Mouse (Mus musculus) kidney, embryonic 15.5 days (tissue): ENCODE results near the gene Primpol. TPM values are rescaled to one million over a fixed set of nuclear protein-coding genes. Genes with fewer than 3 reads are reported as not detected.

Experiments used
- ATAC-seq: fragments of 200-750 bp; cut with Nextera tagmentation; replicated peaks from 2 replicates; pipeline ENCODE4 v1.8.0; 2017; ENCODE audit warnings: moderate TSS enrichment; ENCODE audit not compliant: low FRiP score
- H3K27ac ChIP-seq: fragments of 300-500 bp; sonication (generic); 2 replicates; pipeline ENCODE4 v1.5.1; 2015; ENCODE audit warnings: mild to moderate bottlenecking, inconsistent platforms
- H3K27me3 ChIP-seq: fragments of 300-500 bp; sonication (generic); 2 replicates; pipeline ENCODE4 v1.6.1; 2015; ENCODE audit warnings: inconsistent platforms
- H3K36me3 ChIP-seq: fragments of 300-500 bp; sonication (generic); 2 replicates; pipeline ENCODE4 v1.6.1; 2015; ENCODE audit warnings: inconsistent platforms
- H3K4me1 ChIP-seq: fragments of 300-500 bp; sonication (generic); 2 replicates; pipeline ENCODE4 v1.6.1; 2015; ENCODE audit warnings: inconsistent platforms
- H3K4me2 ChIP-seq: fragments of 300-500 bp; sonication (generic); 2 replicates; pipeline ENCODE4 v1.6.1; 2015; ENCODE audit warnings: moderate library complexity, mild to moderate bottlenecking, inconsistent platforms
- H3K4me3 ChIP-seq: fragments of 300-500 bp; sonication (generic); replicated peaks from 2 replicates; pipeline ENCODE4 v1.5.1; 2015; ENCODE audit warnings: mild to moderate bottlenecking, inconsistent platforms
- H3K9ac ChIP-seq: fragments of 300-500 bp; sonication (generic); 2 replicates; pipeline ENCODE4 v1.6.1; 2015; ENCODE audit warnings: mild to moderate bottlenecking, inconsistent platforms
- H3K9me3 ChIP-seq: fragments of 300-500 bp; sonication (generic); replicated peaks from 2 replicates; pipeline ENCODE4 v1.6.1; 2016; ENCODE audit warnings: inconsistent platforms
- WGBS: fragments of 180-500 bp; shearing (Covaris S2); methylation state at CpG from one replicate; pipeline ENCODE4 v1.1.7; 2015; ENCODE audit warnings: mixed read lengths; 5-methylcytosine and 5-hydroxymethylcytosine counted together
- polyA plus RNA-seq: library from polyadenylated mRNA; unstranded; fragments of >200 nt; fragmentation: Nextera tagmentation; extraction: Ambion mirVana; gene quantifications from 2 replicates; pipeline ENCODE4 v1.2.1, GENCODE M21; 2015

The Primpol gene
- polyA plus RNA-seq, 1 experiment from 2014 or later = 14.6 TPM

DNA sequence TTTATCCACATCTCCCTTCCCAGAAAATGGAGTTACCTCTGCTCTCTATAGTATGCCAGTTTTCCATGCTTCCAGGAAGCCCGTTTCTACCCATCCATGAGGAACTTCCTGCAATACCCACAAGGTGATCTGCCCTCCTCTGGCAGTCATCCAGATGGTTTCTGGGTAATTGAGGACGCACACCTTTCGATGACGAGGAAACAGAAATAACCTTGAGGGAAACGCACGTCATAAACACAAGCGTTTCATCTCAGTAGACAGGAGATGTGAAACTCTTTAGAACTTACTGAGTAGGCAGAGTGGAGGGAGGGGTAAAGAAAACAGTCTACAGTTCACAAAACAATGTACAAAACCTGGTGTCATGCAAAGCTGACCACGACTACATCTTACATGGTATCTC lies 67.0 kb downstream of the Primpol start:
- peaks cover 3% of the 10 kb centered on the region; the same call in 1 of the 2 replicates for H3K36me3 ChIP-seq
- H3K27ac ChIP-seq = no peak overlapping the region
- H3K27me3 ChIP-seq = no peaks in the 10 kb centered on the region
- 82% methylated on average over 8 of the region's 8 CpGs for WGBS
- H3K4me1 ChIP-seq = peaks cover 30% of the 10 kb centered on the region
- H3K9ac ChIP-seq = no peak overlapping the region
- no peak overlapping the region for H3K4me2 ChIP-seq
- no peaks in the 10 kb centered on the region for H3K9me3 ChIP-seq
- no peak for ATAC-seq
- no peak overlapping the region for H3K4me3 ChIP-seq

DNA sequence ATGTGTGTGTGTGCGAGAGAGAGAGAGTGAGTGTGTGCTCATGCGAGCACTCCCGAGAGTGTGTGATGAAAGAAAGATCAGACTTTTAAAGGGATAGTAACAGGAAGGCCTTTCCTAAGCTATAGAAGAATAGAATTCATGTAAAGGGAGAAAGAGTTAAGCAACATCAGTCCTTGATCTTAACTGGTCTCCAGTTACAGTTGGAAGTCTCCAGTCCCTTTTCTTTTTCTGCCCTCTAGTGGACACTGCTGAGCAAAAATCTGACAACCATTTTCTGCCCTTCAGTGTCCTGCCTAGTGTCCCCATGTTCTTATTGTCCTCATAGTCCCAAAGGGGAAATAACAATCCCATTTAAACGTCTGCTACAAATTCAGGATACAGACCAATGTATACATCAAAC lies 69.8 kb downstream of the Primpol start:
- 33% methylated on average over 4 of the region's 4 CpGs for WGBS
- no peaks in the 10 kb centered on the region for H3K9me3 ChIP-seq

DNA sequence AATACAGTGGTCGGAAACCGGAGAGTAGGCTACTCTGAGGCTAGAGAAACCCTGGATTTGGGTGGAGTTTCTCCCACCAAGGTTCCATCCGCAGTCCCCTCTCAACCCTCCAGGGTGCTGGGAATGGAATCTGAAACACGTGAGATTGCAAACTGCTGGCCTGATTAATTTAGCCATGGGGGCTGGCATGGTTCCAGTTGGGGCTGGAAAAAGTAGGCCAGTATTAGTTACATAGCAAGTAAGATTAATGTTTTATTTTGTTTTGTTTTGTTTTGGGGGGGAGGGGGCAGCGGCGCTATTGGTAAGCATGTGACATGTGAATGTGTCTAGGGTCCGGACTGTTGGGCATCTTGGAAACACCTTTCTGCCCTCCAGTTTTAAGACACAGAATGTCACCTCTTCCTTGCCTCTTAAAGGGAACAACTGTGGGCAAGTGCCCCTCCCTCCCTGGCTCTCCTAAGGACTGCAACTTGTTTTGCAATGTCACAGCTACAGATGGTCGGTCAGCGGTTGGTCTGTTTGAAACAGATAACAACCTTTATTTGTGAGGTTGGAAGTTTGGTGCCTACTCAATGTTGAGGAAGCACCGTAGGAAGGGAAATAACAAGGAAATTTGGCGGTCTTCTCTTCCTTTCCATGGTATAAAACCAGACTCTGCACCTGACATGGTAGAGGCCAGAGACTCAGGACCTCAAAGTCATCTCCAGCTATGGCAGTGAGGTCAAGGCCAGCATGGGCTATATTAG lies 70.4 kb downstream of the Primpol start:
- Histone ChIP-seq H3K36me3 (no peaks in the 10 kb centered on the region), H3K4me3 (no peak overlapping the region), H3K9me3 (no peaks in the 10 kb centered on the region), H3K27me3 (no peaks in the 10 kb centered on the region), H3K4me2 (no peak overlapping the region), H3K27ac (peak overlapping the region; percentile 59), H3K4me1 (peaks cover 18% of the 10 kb centered on the region), H3K9ac (no peak overlapping the region)
- WGBS = 58% methylated on average over 11 of the region's 11 CpGs
- ATAC-seq = 0 out of 2 replicates have a peak, but pooled peaks have one; percentile 40

More for the DNA sequence above, 69.8 kb downstream of the Primpol start:
- Histone ChIP-seq H3K4me1 (peaks cover 18% of the 10 kb centered on the region), H3K36me3 (no peaks in the 10 kb centered on the region), H3K27me3 (no peaks in the 10 kb centered on the region), H3K9ac (no peak overlapping the region), H3K27ac (peak overlapping the region; percentile 59), H3K4me3 (no peak overlapping the region), H3K4me2 (no peak overlapping the region)
- ATAC-seq = peak; percentile 18; the same call in 1 of the 2 replicates

DNA sequence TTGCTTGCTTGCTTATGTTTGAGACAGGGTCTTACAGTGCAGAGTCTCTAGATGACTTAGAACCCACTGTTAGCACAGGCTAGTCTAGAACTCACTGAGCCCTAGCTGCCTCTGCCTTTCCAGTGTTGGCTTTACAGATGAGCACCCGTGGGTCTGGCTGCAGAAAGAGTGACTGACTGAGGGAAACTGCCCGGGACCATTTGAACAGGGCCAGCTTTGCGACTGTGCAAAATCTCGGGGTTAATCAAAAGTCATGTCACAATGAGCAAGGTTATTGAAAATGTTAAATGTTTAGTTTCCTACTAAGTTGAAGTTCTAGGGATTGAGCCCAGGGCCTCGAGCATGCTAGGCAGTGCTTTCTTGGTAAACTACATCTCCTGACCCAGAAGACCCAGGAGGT lies 71.2 kb downstream of the Primpol start:
- 81% methylated on average over 5 of the region's 5 CpGs for WGBS
- H3K4me2 ChIP-seq = no peak overlapping the region
- no peaks in the 10 kb centered on the region for H3K9me3 ChIP-seq
- no peaks in the 10 kb centered on the region for H3K27me3 ChIP-seq
- no peak overlapping the region for H3K9ac ChIP-seq
- no peak for ATAC-seq
- no peak overlapping the region for H3K4me3 ChIP-seq
- H3K27ac ChIP-seq = peak overlapping the region; percentile 59
- H3K36me3 ChIP-seq = no peaks in the 10 kb centered on the region
- peaks cover 16% of the 10 kb centered on the region for H3K4me1 ChIP-seq

DNA sequence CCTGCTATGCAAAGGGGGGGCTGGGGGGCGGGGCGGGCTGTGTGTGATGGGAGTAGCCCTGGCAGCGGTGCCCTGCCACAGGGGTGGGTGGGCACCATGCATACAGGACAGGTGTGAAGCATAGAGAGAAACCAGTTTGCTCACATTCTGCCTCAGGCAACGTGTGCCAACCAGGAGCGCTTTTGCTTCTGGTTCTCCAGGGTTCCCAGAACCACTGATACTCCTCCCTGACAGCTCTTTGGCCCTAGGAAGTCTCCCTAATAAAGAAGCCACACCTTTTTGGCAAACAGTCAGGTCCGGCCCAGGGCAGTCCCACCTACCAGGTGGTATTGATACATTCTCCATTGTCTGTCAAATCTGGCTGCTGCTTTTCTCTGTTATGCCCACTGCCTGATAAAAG lies 73.3 kb downstream of the Primpol start:
- H3K4me3 ChIP-seq = no peak overlapping the region
- no peaks in the 10 kb centered on the region for H3K9me3 ChIP-seq
- H3K4me2 ChIP-seq = no peak overlapping the region
- no peaks in the 10 kb centered on the region for H3K27me3 ChIP-seq
- H3K36me3 ChIP-seq = no peaks in the 10 kb centered on the region
- H3K27ac ChIP-seq = no peak overlapping the region
- peaks cover 16% of the 10 kb centered on the region for H3K4me1 ChIP-seq
- H3K9ac ChIP-seq = no peak overlapping the region
- 81% methylated on average over 6 of the region's 6 CpGs for WGBS
- ATAC-seq = no peak

DNA sequence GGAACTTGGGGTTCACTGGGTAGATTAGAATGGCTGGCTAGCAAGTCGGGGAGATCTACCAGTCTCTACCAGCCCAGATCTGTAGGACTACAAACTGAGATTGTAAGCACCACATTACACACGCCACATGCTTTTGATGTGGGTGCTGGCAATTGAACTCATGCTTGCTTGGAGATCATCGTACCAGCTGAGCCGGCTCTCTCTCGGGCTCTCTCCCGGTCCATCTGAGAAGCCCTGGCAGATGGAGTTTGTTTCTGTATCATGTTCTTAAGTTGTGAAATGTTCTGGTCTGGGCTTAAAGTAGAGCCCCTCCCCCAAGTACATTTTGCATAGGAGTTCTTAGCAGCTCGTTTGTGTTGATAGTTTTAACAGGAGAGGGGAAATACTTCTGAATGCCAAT lies 73.8 kb downstream of the Primpol start:
- H3K9ac ChIP-seq = no peak overlapping the region
- 81% methylated on average over 7 of the region's 7 CpGs for whole genome bisulfite sequencing

DNA sequence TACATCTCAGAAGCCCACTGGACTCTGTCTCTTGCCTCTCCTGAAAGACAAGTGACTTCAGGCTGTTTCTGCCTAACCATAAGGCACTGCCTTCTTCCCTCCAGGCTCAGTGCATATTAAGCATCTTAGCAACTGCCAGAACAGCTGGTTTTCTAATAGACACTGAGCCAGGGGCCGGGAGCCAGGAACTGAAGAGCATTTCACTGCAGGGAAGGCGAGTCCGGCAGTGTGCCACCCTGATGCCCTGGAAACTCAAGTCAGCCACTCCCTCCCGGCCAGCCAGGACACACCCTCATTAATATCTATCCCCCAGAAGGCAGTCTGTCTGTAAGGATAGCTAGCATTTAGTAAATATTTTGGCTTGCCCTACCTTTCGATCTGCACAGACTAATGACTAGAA lies 77.3 kb downstream of the Primpol start:
- H3K36me3 ChIP-seq = 0 out of 2 replicates have a peak, but pooled peaks cover 6% of the 10 kb centered on the region
- no peak overlapping the region for H3K27ac ChIP-seq
- no peak overlapping the region for H3K4me2 ChIP-seq
- no peaks in the 10 kb centered on the region for H3K27me3 ChIP-seq
- no peak overlapping the region for H3K9ac ChIP-seq
- no peak overlapping the region for H3K4me3 ChIP-seq
- WGBS = 57% methylated on average over 5 of the region's 5 CpGs
- H3K4me1 ChIP-seq = no peaks in the 10 kb centered on the region
- ATAC-seq = no peak; the same call in 1 of the 2 replicates
- H3K9me3 ChIP-seq = no peaks in the 10 kb centered on the region

More for the DNA sequence above, 73.8 kb downstream of the Primpol start:
- Histone ChIP-seq H3K36me3 (no peaks in the 10 kb centered on the region), H3K27me3 (no peaks in the 10 kb centered on the region), H3K4me2 (no peak overlapping the region), H3K9me3 (no peaks in the 10 kb centered on the region), H3K4me1 (peaks cover 16% of the 10 kb centered on the region), H3K27ac (no peak overlapping the region), H3K4me3 (no peak overlapping the region)
- ATAC-seq = no peak

DNA sequence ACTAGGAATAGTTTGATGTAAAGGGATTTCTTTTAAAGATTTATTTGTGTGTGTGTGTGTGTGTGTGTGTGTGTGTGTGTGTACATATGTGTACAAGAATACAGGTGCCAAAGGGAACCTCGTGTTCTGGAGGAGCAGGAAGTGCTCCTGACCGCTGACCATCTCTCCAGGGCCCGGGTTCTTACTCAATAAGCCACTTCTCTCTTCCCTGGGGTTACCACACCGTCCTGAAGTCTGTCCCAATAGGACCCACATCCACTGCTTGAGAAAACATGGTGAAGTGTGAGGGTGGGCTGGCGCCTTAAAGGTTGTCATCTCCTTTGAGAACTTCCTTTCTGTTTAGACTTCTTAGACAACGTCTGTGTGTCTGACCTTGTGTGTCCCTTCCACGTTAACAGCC lies 83.1 kb downstream of the Primpol start:
- H3K4me2 ChIP-seq = no peak overlapping the region
- peaks cover 7% of the 10 kb centered on the region; the same call in 1 of the 2 replicates for H3K4me1 ChIP-seq
- no peak for ATAC-seq
- no peaks in the 10 kb centered on the region for H3K9me3 ChIP-seq
- H3K36me3 ChIP-seq = peaks cover 17% of the 10 kb centered on the region
- no peak overlapping the region for H3K27ac ChIP-seq
- WGBS = 91% methylated on average over 7 of the region's 7 CpGs
- H3K4me3 ChIP-seq = no peak overlapping the region
- no peaks in the 10 kb centered on the region for H3K27me3 ChIP-seq
- H3K9ac ChIP-seq = no peak overlapping the region

DNA sequence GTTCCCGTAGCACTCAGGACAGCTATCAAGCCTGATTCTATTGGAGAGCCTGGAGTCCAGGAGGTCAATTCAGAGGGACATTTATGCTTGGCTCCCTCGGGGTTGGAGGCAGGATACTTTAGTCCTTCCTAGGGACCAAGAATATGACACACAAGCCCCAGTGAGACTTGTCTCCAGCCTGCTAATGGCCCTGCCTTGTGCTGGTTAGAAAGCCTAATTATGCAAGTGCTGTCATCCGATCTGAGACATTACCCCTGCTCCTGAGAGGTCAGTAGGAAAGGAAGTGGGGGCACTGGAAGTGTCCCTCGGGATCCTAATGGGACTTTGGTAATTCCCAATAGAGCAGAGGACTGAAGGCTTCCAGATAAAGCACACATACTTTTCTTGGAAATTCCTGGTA lies 86.5 kb downstream of the Primpol start:
- Histone ChIP-seq H3K9ac (no peak overlapping the region), H3K27ac (no peak overlapping the region), H3K4me1 (peaks cover 14% of the 10 kb centered on the region; the same call in 1 of the 2 replicates), H3K4me3 (no peak overlapping the region), H3K4me2 (no peak overlapping the region), H3K36me3 (peaks cover 21% of the 10 kb centered on the region), H3K9me3 (no peaks in the 10 kb centered on the region), H3K27me3 (no peaks in the 10 kb centered on the region)
- no peak for ATAC-seq
- 13% methylated on average over 4 of the region's 4 CpGs for WGBS

DNA sequence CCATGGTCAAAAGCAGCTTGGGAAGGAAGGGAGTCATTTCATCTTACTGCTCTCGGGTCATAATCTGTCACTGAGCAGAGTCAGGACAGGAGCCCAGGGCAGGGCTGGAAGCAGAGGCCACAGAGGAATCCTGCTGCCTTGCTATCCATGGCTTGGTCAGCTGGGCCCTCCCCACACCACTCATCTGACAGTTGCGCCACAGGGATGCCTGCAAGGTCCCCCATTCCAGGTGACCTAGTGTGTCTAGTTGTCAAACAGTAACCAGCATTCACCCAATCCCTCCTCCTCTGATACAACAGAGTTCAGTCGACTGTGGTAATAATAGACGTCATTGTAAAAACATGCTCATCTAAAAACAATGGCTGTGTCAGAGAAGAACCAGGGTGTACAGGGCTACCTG lies 87.5 kb downstream of the Primpol start:
- H3K4me3 ChIP-seq = no peak overlapping the region
- peak; percentile 65 for ATAC-seq
- WGBS = 56% methylated on average over 4 of the region's 4 CpGs
- no peak overlapping the region for H3K9ac ChIP-seq
- no peaks in the 10 kb centered on the region for H3K27me3 ChIP-seq
- no peak overlapping the region for H3K27ac ChIP-seq
- peaks cover 14% of the 10 kb centered on the region; the same call in 1 of the 2 replicates for H3K4me1 ChIP-seq
- no peak overlapping the region for H3K4me2 ChIP-seq
- no peaks in the 10 kb centered on the region for H3K9me3 ChIP-seq
- H3K36me3 ChIP-seq = peaks cover 14% of the 10 kb centered on the region

DNA sequence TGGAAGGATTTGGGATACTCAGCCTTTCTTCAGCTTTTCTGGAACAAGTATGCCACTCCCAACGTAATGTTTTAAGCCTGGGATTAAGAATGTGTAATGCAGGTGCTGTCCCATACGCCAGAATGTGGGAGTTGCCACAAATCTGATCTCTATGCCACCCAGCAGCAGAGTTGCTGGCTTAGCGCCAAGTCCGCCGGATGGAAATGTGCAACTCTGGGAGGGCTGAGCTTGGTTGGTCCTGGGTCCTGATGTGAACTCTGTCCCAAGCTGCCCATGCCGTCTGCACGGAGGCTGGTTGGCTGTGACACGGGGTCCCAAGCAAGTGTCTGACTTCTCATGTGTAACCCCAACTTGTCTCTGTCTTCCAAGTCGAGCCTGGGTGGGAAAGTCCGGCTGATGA lies 90.2 kb downstream of the Primpol start:
- ATAC-seq = peak; percentile 69
- WGBS = 56% methylated on average over 10 of the region's 10 CpGs
- Histone ChIP-seq H3K4me1 (peaks cover 14% of the 10 kb centered on the region; the same call in 1 of the 2 replicates), H3K27me3 (no peaks in the 10 kb centered on the region), H3K4me3 (no peak overlapping the region), H3K27ac (no peak overlapping the region), H3K36me3 (peaks cover 7% of the 10 kb centered on the region; the same call in 1 of the 2 replicates), H3K9ac (no peak overlapping the region), H3K4me2 (no peak overlapping the region), H3K9me3 (no peaks in the 10 kb centered on the region)

DNA sequence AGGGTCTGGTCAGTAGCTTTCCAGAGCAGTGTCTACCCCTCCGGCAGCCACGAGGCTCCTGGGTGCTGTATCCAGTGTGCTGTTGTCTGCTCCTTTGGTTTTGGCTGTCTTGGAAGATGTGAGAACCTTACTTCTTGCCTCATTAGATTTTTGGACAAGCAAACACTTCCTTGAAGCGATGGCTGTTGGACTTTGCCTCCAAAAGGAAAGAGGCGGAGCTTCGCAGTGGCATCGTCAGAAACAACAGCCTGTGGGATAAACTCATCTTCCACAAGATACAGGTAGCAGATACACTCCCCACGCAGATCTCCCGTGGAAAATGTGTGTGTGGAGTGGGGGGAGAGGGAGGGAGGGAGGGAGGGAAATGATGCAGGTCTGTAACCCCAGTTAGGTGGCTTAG lies 90.9 kb downstream of the Primpol start:
- no peak overlapping the region for H3K9ac ChIP-seq
- WGBS = 83% methylated on average over 8 of the region's 8 CpGs

More for the DNA sequence above, 90.9 kb downstream of the Primpol start:
- Histone ChIP-seq H3K4me3 (no peak overlapping the region), H3K4me1 (peaks cover 14% of the 10 kb centered on the region; the same call in 1 of the 2 replicates), H3K27me3 (no peaks in the 10 kb centered on the region), H3K36me3 (0 out of 2 replicates have a peak, but pooled peaks cover 8% of the 10 kb centered on the region), H3K27ac (no peak overlapping the region), H3K4me2 (no peak overlapping the region), H3K9me3 (no peaks in the 10 kb centered on the region)
- no peak for ATAC-seq
